Mouse (Mus musculus): ENCODE measurements around the gene Akap6.

Gene Akap6

DNA sequence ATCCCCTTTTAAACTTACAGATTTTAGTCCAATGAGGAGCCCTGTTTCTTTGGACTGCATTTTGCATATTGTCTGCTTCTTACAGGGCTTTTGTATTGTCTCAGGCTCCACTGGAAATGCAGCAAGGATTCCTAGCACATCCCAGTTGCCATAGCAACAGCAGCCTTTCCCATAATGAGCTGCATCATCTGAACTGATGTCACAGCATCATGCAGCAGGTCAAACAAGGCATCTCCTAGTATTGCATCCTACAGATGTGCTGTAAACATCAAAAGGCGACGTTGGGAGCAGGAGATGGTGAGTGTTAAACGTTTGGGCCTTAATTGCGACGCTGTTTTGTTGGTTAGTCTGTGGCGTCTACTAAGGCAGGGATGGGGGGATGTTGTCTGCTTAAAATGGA lies at the start of gene Akap6:
Akap6 (plus strand) TSS at position 238 of the 400 bp plus-strand sequence.
- DNase-seq: peak; percentile 87 to 88

DNA sequence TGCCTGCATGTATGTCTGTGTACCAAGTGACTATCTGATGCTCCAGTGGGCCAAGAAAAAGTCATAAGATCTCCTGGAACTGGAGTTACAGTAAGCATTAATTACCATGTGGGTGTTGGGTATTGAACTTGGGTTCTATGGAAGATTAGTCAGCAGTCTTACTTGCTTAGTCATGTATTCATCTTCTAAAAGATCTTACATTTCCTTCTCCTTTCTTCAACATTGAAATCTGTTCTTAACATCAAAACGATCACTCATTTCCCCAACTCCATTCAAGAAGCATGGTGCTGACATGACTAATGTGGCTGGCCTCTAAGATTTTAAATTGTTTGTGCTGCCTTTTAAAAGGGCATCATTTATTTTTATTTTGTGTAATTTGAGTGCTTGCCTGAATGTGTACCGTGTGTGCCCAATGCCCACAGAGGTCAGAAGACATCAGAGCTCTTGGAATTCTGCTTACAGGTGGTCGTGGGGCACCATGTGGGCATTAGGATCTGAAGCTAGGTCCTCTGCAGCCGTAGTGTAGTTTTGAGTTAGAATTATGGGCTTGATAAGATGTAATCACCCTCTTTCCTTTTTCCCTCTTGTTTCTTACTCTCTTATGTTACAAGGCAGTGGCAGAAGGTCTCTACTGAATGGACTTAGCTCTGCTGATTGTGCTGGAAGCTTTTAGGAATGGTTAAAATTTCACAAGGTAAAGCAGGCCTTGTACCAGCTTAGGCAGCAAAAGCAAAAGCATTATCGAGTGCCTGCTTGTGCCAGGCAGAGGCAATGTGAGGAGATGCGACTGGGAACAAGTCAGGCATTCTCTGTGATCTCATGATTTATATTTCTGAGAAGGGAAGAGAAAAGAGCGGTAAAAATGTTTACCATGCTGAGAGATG lies 36.0 kb upstream of the Akap6 start:
- no peak for DNase-seq

DNA sequence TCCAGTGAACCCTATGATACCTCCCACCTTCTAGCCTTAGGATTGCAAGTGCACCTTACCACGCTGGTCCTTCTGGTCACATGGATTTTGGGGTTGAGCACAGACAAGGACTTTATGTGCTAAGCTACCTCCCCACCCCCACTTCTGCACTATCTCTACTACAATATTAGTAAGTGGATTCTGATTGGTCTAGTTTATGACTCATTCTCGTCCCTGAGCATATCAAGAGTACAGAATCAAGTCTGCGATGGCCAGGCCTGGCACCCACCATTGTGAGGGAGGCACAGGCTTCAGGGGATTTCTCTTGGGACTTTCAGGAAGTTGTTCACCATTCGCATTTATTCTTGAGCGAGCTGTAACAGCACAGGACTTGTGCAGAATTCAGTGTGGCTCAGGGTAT lies 34.2 kb upstream of the Akap6 start:
- DNase-seq: no peak

DNA sequence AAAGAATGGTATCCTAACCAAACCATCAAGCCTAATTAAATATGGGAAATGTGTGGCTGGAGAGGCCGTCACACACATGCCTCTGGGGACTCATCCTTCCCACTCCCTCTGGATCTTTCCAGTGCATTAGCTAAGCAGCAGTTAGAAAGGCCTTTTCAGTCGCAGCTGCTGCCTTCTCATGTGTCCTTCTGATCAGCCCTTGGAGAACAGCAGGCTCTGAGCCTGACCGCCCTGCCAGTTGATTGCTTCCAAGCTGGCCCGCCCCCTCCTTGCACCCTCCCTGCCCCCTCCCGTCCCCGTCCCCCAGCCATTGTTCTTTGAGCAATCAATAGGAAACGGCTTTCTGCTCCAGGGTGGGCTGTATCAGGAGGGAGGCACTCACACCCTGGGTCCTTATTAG lies 27.7 kb upstream of the Akap6 start:
- peak; percentile 69 to 79 for DNase-seq

- peak in 1 of 2 experiments; percentile 14 for DNase-seq
Measured at GRCm38 (mm10) chr12:52671943-52672342, 27.2 kb upstream of the Akap6 start.

GRCm38 (mm10) chr12:52673361-52673960 lies 25.7 kb upstream of the Akap6 start:
- DNase-seq: no peak

DNA sequence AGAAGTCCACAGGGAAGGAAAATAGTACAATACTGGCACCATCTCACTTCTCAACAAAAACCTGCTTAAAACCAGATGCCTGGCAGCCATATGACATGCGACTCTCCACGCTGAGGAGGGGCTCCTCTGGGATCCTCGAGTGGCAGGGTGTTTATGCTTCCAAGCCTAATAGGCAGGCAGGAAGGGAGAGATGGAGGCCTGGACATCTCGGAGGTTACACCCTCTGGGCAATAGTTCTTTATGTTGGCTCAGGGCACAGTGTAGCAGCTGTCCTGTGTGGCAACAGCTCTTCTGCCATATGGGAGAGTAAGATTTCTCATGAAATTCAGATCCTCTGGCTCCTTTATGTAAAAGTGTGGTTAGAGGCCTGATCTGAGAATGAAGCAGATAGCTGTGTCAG lies 24.2 kb upstream of the Akap6 start:
- DNase-seq: peak; percentile 71 to 81

DNA sequence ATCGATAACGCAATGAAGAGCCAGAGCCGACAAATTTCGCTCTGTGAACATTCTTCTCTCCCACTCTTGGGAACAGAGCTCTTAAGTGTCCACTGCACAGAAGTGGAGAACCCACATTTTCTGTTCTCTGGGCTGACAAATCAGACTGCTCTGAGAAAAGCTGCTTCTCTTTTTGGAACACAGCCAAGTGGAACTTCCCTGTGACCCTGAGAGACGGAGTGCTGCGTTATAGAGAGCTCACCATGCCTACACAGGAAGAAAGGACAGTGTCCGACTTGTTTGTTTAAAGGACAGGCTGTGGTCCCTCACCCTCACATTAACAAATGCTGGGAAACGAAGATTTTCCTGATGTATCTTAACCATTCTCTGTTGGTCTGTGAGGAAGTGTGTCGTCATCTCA lies 11.8 kb upstream of the Akap6 start:
- DNase-seq: no peak

- DNase-seq: no peak
Measured at GRCm38 (mm10) chr12:52688712-52689111, 10.5 kb upstream of the Akap6 start.

DNA sequence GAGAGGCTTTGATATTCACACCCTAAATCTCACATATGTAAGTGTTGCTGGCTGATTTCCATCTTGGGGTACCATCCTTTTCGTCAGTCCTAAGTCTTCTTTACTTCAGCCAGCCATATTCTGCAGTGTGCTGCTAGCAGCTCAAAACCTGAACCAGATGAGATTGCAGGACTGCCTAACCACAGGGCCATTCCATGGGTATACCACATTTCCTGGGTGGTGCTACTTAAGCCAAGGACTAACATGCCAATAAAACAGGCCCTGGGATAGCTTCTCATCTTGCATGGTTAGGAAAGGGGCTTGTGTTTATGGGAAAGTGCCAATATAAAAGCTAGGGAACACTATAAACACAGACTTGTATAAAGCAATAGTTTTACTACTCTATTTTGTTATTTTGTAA lies 7.6 kb upstream of the Akap6 start:
- DNase-seq: no peak

DNA sequence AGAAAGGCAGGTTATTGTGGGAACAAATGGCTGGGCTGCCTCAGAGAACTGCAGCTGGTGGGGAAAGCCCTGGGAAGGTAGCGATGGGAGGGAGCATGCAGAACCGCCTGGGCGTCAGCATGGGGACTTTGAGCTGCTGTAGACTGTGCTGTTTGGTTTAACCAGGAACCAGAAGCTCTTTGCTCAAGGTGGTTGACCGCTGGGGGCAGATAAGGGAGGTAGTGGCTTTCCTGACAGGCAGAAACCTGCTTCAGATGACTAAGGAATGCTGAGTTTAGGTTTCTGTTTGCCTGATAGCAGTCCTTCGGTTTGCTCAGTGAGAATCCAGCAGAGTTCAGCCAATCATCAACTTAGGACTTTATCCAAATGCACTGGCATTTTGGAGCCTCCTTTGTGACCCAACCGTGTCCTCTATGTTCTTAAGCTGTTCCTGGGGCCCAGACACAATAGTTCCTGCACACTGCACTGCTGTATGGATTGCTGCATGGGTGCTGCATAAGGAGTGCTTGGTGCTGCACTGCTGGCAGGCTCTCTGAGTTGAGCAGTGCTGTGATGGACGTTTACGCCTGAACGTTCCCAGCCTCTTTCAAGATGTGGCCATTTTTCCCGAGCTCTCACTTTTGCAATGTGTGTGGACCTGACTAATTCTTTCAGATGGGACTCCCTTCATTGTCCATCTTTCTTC lies 6.8 kb upstream of the Akap6 start:
- no peak for DNase-seq

- DNase-seq: no peak
Measured at GRCm38 (mm10) chr12:52697407-52698109, 1.6 kb upstream of the Akap6 start.

- peak; percentile 35 to 51 for DNase-seq
Measured at GRCm38 (mm10) chr12:52698276-52698930, 780 bp upstream of the Akap6 start.

DNA sequence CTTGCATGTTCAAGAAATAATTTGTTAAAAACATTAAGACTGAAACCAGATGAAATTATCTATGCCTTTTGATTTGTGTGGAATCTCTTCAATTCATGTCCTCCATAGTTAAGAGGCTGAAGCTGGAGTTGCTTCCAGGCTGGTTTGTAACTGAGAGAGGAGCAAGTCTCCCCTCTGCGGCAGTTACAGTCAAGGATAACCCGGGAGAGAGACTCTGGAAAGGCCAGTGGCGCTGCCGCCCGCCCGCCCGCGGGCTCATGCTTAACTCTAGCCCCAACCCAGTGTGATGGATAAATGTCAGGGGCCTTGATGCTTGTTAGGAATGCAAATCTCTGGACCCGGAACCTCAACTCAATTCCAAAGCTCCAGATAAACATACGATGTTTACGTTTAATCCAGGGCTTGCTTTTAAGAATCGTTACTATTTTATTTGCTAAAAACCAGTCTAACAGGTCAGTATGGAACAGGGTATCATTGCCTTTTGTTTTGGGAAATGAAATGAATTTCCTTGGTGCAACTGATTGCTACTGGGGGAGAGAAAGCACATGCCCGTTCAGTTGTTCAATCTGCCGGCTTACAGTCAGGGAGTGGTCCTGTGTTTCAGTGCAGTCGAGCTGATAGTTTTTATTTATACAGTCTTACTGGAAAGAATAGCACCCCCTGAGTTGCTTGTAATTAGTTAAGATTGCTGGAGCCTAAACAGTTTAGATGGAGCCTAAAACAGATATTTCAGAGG lies 946 bp downstream of the Akap6 start:
- DNase-seq: peak; percentile 61 to 65

- DNase-seq: peak; percentile 44 to 55
Measured at GRCm38 (mm10) chr12:52700697-52701191, 1.6 kb downstream of the Akap6 start.

DNA sequence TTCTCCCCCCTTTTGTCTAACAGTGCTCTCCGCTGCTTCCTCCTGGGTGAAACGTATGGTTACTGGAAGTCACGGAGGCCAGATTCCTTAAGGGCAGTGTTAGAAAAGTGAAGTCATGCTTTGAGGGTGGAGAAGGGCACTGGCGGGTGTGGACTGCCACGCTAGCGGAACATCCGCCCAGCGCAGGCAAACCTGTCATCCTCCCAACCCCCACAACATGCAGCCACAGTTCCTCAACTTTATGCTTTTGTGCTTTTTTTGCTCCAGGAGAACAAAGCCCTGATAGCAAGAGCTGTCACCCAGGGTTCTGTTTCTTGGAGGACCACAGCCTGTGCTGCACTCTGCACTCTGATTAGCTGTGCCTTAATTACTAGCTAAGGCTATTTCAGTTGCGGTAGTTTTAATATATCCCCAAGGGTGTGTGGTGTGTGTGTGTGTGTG lies 2.0 kb downstream of the Akap6 start:
- DNase-seq: peak; percentile 38 to 46

DNA sequence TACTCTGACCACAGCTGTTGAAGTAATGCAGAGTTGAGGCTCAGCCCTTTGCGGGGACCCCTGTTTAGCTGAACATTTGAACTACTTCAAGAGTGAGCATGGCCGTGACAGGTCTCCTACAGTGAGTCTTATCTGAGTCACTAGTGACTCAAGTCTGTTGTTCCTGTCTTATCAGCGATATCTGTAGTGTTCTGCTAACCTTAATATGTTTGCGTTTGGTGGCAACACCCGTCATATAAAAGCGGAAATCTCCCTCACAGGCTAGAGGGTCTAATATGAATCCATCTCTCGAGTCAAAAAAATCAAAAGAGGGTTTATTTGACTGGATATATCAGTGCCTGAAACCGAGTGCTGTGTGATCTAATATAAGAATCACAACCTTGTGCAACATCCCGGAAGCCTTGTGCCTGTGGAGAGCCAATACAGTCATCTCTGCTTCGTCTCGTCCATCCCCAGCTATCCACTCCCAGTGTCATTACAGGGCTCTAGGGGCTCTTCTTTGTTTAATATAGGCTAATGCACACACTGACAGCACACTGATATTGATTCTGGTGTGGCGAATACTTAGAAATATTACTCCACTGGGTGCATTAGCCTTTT lies 3.3 kb downstream of the Akap6 start:
- DNase-seq: no peak

- no peak for DNase-seq
Measured at GRCm38 (mm10) chr12:52704081-52704480, 4.9 kb downstream of the Akap6 start.

DNA sequence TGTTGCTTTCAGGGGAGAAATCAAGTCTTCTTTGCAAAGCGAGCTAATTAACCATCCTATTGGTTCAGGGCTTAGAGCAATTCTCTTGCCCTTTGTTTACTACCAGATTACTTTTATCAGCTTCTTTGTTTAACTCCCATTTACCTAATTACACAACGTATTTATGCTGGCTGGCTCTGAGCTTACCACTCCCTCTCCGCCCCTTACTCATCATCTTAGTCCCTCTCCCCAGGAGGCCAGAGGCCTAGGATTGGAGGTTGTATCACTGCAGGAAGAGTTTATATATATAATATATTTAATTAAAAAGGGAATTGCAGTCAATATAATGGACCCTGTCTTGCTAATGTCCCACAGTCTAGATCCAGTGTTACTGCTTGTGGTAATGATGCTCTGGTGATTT lies 5.6 kb downstream of the Akap6 start:
- DNase-seq: no peak

- DNase-seq: no peak
Measured at GRCm38 (mm10) chr12:52711382-52711781, 12.2 kb downstream of the Akap6 start.
